Mouse (Mus musculus) erythroblast, adult 5-6 weeks (primary cell): ENCODE results near the gene Frmd8. TPM values are rescaled to one million over a fixed set of nuclear protein-coding genes. Genes with fewer than 3 reads are reported as not detected.

Experiments
- ATAC-seq: replicated peaks from 2 replicates; pipeline ENCODE4 v1.8.0; 2016; ENCODE audit warnings: moderate number of reproducible peaks, mild to moderate bottlenecking, moderate TSS enrichment, inconsistent platforms; ENCODE audit not compliant: poor library complexity, low FRiP score, severe bottlenecking
- total RNA-seq, 2 experiments: library from RNA; stranded (forward) in 1 of 2; stranded (reverse) in 1 of 2; fragments of 150-400 nt in 1 of 2; fragments of 200-764, 138-1000 nt in 1 of 2; gene quantifications; 2 replicates each; pipeline versions ENCODE4 v1.2.3 to v1.2.4; 2015 to 2017; ENCODE audit warnings: low replicate concordance in 2 of 2

Frmd8 gene
- total RNA-seq, 2 experiments from 2014 or later: 6.0 to 6.8 TPM

DNA sequence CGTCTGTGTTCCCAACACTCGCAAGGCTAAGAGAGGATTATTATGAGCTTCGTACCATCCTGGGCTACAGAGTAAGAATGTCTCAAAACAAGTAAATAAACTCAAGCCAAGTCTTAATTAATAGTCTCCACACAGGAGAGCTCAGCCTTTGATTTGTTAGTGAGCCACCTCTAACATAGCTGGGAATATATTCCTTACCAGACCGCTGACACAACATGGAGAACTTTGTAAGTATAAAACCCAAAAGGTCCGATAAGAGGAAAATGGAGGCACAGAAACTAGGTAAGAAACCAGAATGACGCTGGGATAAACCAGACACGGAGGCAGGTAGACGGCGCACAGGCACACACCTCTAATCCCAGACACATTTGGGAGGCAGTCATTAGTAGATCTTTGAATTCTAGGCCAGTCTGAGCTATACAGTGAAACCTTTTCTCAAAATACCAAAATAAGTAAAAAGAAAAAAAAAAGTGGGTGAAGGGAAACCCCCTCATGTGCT, 34.1 kb downstream of the Frmd8 start:
- no peak for ATAC-seq

DNA sequence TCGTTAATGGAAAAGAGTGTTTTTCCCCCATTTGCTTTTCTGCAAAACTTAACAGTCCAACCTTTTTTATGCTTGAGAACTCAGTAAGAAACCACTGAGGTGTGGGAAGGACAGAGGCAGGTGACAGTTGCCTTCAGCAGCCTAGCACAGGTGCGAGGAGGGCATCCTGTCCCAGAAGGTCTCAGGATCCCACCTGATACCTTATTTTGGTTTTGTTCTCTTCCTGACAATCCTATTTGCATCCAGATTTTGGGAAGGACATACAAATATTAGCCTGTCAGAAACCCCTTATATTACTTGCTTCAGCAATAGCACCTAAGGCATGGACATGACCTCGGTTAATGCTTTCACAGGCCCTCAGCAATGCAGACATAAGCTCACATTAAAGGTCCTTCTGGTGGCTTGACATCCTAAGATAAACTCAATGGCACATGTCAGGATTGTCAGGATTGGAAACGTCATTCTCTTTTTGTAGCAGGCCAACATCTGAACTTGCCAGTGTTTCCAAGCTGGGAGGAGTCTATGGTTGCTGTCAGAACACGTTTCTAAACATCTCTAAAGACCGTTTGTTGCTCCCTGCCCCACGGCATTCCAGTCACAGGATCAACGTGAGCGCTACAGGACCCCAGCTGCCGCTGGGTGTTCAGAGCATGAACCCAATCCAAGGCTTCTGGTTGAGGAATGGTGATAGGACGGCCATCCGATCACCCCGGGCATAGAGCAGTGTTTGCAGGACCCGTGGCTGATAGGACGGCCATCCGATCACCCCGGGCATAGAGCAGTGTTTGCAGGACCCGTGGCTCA, 34.8 kb downstream of the Frmd8 start:
- ATAC-seq: no peak

DNA sequence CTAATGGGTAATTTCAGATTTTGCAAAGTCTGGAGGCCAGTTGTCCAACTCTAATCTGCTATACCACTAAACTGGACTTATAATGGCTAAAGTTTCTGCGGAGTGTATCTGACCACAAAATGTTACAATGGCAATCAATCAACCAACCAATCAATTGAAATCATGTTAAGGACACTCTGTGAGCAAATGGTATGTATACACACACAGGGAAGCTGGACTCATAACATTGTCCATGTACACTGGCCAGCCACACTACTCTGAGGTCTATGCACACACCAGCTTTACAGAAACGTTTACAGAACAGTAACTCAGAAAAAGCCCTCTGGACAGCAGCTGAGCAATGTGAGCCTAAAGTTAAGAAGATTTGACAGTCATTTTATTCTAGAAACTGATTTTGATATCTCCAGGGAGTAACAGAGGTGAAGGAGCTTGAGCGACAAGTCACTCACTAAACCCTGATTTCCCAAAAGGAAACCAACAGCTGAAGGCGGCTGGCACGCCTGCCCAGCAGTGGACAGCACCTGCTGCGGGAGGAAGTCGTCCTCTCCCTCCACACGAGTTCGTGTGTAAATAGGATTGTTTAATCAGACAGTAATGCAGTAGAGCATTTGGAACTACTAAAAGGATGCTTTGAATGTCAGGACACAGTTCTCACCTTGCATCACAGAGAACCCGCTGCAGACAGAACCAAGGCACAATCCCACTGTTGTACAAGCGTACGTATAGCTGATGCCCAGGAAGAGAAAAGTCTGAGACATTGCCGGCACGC, 35.6 kb downstream of the Frmd8 start:
- ATAC-seq: no peak

DNA sequence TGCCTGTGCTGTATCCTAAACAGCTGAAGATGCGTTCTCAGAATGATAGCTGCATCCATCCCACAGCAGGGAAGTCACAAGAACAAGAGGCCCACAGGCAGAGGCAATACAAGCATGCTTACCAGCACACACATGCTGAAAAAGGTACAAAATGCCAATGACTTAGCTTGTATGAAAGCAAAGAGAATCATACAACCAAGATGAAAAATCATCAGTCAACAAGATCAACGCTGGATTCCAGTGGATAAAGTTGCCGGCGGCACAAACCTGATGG, 36.2 kb downstream of the Frmd8 start:
- ATAC-seq: no peak

DNA sequence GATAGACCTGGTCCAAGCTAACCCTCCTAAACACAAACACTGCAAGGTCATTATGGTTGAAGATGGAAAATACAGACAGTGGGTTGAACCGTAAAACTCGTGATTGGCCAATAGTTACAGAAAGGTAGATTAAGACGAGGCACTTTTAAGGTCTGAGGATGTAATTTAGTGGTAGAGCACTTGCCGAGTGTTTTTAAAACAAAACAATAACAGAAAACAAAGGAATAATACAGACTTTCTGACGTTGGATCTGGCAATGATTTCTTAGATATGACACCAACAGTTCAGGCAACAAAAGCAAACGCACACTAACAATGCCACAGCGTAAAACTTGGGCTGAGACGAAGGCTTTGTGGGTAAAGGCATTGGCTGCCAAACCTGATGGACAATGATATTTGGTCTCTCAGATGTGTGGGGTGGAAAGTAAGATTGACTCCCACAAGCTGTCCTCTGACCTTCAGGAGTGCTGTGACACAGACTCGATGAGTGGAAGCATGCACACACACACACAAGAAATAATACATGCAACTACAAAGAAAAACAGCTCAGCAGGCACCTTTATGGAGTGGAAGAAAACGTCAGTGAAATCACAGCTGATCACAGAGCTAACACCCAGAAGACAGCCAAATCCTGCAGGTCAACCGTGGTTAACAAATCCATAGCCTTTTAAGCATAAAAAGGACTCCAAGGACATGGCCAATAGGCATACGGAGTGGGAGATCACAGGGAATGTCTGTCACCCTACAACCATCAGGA, 36.8 kb downstream of the Frmd8 start:
- no peak for ATAC-seq

DNA sequence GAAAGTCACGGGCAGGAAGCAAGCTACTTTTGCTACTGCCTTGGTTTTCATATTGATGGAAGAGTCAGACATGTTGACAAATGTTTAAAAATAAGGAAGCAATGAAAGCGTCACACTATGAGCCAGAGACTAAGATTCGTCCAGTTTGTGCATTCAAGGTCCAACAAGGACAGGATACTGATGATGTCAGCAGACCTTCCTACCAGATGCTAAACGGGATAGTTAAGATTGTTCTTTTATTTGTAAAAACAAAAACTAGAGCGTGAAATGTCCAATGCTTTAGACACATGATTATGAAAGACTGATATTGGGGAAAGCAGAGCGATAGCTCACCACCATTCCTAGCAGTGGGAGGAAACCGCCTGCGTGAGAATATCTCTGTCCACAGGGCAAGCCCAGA, 37.5 kb downstream of the Frmd8 start:
- ATAC-seq: no peak

DNA sequence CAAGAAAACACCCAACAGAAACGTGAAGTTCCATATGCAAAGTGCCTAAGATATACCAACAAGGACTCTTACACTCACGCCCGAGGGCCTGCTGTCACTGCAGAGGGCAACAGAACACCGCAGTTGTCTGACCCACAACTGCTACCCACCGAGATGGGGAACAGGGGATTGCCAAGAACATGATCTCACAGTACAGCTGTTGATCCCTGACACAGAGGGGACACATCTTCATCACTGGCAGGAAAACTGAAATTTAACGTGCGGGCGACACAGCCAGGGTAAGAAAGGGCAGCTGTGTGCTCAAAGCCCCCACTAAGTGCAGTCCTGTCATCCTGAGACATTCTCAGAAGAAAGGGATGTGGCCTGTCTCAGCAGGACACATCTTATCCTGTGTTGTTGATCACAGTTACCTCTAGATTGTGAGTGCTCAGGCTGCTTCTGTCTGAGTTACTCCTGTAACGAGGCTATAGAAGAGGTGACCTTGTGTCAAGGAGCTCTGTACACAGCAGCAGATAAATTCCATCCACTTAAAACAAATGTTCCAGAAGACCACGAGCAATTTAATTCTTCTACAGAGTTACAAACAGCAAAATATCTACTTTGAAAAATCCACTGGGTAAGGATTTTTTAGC, 38.0 kb downstream of the Frmd8 start:
- no peak for ATAC-seq

DNA sequence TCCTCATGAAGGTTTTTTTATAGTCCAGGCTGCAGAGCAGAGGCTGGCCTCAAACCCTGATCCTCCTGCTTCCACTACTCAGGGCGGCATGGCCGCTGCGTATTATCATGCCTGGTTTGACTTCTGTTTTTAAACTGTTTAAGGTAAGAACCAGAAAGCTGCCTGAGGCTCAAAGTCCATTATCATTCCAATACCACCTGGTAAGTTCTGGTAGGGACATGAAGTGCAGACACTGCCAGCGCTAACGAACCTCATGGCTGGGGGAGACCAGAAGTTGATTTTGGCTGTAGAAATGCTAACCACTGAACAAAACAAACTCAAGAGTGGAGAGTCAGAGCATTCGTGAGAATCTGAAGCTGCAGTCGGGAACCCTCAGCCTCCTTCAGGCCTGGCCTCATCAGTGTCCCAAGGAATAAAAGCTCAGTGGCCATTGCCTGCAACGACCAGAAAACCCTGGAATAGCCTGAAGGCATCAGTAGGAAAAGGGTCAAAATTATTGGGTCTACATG, 39.1 kb downstream of the Frmd8 start:
- ATAC-seq: no peak

DNA sequence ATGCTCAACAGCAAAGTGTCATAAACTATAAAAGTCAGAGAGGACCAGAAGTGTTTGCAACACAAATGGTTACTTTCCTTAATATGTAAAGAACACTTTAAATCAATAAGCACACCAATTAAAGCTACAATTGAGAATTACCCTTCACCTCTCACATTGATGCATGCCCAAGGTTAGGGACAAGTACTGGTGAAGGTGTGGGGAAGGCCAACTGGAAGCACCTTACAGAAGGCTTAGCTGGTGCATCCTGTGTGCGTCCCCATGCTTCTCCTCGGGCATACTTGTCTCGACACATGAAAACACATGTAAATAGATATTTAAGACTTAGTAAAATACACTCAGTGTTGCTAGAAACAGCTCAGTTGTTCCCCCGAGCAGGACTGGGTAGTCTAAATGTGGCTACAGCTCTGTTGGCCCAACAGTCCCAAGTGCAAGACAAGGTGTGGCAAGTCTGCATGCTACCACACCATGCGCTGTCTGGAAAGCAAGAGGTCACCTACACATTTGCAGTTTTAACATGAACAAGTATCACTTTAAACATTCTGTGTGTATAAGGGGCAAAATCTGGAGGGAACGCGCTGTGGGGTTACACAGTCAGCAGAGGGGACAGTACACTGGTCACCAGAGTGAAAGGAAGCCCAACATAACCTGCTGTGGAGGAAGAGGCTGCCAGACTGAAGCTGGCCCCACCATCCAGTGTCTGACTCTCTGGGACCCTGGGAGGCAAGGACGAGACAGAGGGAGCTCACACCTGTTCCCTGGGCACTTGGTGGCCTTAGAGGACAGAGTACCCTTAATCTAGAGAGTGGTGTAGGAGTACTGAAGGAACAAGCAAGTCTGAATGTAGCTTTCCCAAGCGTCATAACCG, 39.8 kb downstream of the Frmd8 start:
- ATAC-seq: no peak

DNA sequence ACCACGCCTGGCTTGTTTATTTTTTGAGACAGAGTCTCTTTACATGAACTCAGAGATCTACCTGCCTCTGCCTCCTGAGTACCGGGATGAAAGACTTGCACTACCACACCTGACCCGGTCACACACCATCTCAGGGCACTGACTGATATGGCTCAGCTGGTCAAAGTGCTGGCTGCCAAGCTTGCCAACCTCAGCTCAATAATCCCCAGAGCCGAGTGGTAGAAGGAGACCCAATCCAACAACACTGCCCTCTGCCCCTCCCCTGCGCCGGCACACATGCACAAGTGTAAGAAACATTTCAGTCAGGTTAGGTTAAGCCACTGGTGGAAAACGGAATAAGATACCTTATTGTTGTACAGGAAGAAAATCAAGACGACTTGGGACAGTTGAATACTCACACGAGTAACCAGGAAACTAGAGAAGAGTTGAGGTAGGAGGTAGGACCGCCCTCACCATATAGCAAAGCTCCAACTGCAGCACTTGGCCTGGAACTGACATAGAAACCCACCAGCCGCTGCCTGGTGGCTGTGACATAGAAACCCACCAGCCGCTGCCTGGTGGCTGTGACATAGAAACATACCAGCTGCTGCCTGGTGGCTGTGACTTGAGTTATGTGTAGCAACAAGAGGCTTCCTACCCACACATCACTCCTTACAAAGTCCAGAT, 40.7 kb downstream of the Frmd8 start:
- ATAC-seq: no peak

DNA sequence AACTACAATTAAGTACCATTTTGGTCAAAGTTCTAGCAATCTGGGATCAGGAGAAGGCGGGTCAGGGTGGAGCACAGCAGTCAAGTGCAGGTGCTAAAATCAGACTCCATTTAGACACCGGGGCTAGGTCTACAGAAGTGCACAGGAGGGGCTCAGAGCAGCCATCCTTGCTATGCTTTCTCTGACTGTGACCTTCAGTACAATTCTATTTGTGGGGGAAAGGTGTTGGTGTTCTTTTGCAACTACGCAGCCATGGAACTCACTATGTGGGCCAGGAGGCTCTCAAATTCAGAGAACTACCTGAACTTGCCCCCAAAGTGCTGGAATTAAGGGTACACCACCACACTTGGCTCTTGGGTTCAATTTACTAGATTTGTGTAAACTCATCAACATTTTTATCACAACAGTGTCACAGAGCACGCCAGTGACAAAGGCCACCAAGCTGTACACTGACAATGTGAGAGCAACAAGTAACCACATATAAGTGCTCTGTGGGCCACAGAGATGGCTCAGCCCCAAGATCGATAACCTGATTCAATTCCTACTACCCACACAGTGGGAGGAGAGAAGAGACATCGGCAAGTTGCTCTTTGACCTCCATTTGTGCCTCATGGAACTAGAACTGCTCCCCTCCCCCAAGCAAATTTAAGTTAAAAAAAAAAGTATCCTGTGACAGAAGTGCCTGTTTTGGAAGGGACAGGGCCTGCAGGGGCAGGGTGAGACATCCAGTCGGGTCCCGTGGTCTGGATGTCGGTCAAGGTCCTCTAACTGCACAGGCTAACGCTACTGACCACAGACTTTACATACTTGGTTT, 41.6 kb downstream of the Frmd8 start:
- no peak for ATAC-seq

DNA sequence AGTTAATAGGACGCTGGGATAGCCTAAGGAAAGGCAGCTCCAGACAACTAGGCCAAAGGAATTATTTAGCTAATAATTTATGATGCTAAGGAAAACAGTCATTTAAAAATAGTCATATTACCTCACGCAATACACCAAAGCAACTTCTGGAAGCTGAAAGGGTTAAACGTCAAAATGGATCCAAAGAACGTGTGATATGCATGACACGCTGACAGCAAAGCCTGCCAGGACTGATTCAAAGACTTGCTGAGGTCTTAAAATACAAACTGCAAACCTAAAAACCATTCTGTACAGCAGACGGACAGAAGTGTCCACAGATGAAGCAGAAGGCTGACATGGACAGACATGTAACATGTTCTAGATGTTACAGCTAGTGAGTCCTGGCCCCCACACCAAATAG, 42.7 kb downstream of the Frmd8 start:
- no peak for ATAC-seq

DNA sequence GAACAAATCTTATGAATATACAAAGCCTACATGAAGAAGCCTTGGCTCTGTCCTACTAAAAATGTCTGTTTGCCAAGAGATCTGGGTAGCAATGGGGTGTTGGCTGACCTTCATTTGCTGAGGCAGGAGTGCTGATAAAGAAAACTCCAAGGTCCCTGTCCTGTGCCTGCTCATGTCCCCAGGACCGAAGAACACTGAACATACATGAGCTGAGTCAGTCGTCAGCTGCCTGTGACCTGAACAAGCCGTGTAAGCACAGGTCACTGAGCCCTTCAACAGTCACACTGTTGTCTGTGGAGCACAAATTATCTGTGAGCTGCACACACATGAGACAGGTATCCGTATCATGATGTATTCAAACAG, 43.1 kb downstream of the Frmd8 start:
- no peak for ATAC-seq

DNA sequence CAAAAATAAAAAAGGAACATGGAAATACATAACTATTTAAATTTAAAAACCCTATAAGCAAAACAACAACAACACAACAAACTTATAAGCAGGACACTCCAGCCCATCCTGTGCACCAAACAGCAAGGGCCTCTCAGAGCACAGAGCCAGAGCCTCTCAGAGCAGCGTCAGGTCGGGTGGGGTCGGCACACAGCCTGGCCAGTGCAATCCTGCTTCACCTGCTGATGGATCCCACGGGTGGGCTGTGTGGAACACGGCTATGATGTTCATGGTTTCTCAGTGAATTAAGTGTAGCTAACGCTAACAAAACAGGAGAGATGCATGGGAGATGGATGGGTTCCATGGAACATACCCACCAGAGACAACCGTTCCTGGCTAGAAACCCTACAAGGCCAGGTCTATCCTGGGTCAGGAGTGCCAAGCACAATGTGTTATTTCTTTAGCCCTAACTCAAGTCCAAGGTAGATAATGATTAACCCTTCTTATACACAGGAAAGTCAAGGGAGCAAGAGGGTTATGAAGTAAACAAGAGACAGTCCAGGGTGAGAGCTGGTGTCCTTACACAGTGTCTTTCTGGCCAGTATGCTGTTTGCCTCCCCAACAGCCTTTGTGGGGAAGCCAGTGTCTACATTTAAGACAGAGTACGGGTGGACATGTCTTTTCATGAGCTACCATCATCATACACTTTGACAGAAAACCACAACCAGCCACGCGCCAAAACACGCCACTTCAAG, 43.7 kb downstream of the Frmd8 start:
- ATAC-seq: no peak

DNA sequence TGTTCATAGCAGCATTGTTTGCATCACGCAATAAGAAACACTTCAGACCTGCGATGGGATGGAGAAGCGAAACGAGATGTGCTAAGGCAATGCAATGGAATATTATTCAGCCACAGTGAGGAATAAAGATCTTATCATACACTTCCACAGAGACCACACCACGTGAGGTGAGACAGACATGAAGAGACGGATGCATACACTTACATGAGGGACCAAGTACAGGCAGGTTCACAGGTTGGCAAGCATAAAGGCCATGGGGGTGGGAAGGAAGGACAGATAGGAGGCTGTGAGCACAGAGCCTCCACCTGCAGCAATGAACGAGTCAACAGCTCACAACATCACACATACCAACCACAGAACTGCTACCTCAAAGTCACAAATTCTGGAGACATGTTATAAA, 44.3 kb downstream of the Frmd8 start:
- ATAC-seq: no peak

DNA sequence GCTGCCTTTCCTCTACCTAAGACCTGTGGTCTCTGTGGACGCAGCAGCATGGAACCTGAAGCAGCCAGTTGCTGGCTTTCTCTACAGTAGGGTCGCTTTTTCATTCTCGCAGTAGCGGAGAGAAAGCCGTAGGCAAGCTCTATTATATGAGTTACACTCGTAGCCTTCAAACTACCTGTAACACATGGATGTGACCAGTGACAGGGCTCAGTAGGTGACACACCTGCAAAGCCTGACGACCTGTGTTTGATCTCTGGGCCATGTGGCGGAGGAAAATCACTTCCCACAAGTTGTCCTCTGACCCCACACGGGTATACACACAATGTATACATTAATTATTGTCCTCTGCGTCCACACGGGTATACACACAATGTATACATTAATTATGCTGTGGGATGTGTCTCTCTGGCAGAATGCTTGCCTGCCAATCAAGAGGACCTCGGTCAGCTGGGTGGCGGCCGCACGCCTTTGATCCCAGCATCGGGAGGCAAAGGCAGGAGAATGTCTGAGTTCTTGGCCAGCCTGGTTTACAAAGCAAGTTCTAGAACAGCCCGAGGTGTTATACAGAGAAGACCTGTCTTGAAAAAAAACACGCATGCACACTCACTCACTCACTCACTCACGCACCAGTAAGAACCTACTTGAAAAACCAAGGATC, 45.0 kb downstream of the Frmd8 start:
- no peak for ATAC-seq

DNA sequence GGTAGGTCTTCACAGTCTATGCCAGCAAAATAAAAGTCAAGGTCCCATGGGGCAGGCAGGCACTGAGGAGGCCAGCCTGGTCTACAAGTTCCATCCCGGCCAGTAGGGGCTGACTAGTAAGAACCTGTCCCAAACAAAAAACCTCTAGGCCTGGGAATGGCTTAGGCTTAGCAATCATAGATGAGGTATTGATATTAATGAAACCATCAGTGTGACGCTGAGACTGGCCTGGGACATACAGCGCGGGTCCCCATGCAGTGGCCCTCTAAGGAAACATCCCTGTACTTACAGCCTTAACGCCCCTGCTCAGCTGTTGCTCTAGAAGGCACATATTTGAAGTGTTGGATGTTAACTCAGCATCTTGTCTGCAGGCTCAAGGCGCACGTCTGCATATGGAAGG, 46.2 kb downstream of the Frmd8 start:
- no peak for ATAC-seq
